Mouse (Mus musculus) v-Abl transformed pro-B cells (cell line): ENCODE data around the gene Btbd35f22.
"Not testable (repeated sequence)": the region's sequence is repeated elsewhere in the genome, so short reads cannot be mapped to it uniquely, and the experiment has no call there.

Source experiments
- in situ Hi-C, 2 experiments: fragments of 400-800 bp; cut with MboI; formaldehyde crosslinking; loops; one replicate each; pipeline ENCODE4 v1.15.1; 2025; ENCODE audit not compliant: unreplicated experiment in 2 of 2

Btbd35f22 gene

DNA sequence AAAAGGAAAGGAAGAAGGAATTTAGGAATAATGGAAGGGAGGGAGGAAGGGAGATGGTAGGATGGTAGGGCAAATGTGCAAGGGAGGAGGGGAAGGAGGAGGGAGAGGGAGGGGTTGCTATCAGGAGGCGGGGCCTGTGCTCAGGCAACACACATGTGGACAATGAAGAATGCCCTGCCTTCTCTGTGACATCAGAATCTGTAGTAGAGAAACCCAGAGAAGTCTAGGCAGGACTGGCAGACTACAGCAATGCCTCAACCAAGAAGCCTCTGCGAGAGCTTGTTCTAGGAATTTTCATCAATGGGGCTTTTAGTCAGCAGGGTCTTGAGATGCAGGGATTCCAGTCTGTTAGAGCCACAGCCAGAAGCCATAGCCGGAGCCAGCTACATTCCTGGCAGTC, at the start of gene Btbd35f22:
Btbd35f22 (plus strand) TSS at position 301 of the 400 bp plus-strand sequence.
- in situ Hi-C loops = not testable (repeated sequence)
